Mouse (Mus musculus) testis, adult 2 months (tissue): Measurements from ENCODE around the gene Kiss1r. TPM values are rescaled to one million over a fixed set of nuclear protein-coding genes. Genes with fewer than 3 reads are reported as not detected.

Experiments used
- H3K27ac ChIP-seq: fragments of 200-500 bp; 2 replicates; pipeline ENCODE4 v1.5.1; 2012; ENCODE audit warnings: low read depth, low read length; ENCODE audit not compliant: control insufficient read depth, insufficient read depth
- H3K27me3 ChIP-seq: fragments of 200-500 bp; 2 replicates; pipeline ENCODE4 v1.6.1; 2012; ENCODE audit warnings: mild to moderate bottlenecking, low read length, moderate library complexity; ENCODE audit not compliant: control insufficient read depth, insufficient read depth
- H3K36me3 ChIP-seq: fragments of 200-500 bp; 2 replicates; pipeline ENCODE4 v1.6.1; 2012; ENCODE audit warnings: mild to moderate bottlenecking, low read length; ENCODE audit not compliant: control insufficient read depth, insufficient read depth
- H3K4me1 ChIP-seq: fragments of 200-500 bp; 2 replicates; pipeline ENCODE4 v1.6.1; 2012; ENCODE audit warnings: low read length; ENCODE audit not compliant: control insufficient read depth, insufficient read depth
- H3K4me3 ChIP-seq: fragments of 200-500 bp; 2 replicates; pipeline ENCODE4 v1.5.1; 2012; ENCODE audit warnings: low read depth, mild to moderate bottlenecking, low read length, moderate library complexity, mixed read lengths; ENCODE audit not compliant: control insufficient read depth
- CTCF ChIP-seq: fragments of 200-500 bp; IDR thresholded peaks from 2 replicates; pipeline ENCODE4 v1.5.1; 2012; ENCODE audit warnings: low read depth, mild to moderate bottlenecking, inconsistent platforms, low read length, moderate library complexity; ENCODE audit not compliant: control insufficient read depth, insufficient read depth, insufficient replicate concordance
- POLR2A ChIP-seq: fragments of 200-500 bp; IDR thresholded peaks from 2 replicates; pipeline ENCODE4 v1.6.1; 2012; ENCODE audit warnings: low read depth, mild to moderate bottlenecking, inconsistent platforms, low read length, moderate library complexity; ENCODE audit not compliant: control insufficient read depth
- polyA plus RNA-seq: library from polyadenylated mRNA; depleted of rRNA; stranded (reverse); fragments of >200 nt; gene quantifications from 2 replicates; pipeline ENCODE4 v1.2.3, GENCODE M21; 2012; rRNA removed

Gene Kiss1r
- polyA plus RNA-seq, 1 experiment, result 0.99 TPM

- TF ChIP-seq POLR2A (no peak), CTCF (no peak)
- Histone ChIP-seq H3K27ac (no peak within 1 kb of the TSS), H3K36me3 (no peaks in the 10 kb centered on the region), H3K4me1 (peaks cover 15% of the 10 kb centered on the region), H3K27me3 (no peaks in the 10 kb centered on the region), H3K4me3 (peak within 1 kb of the TSS; percentile 25)
Observed at GRCm38 (mm10) chr10:79970415-79971182, 53.8 kb downstream of the Kiss1r start, which contains the start of gene Grin3b. Gene Grin3b, plus strand, starts transcription at chr10:79970715.

GRCm38 (mm10) chr10:79971183-79971497 lies 54.4 kb downstream of the Kiss1r start:
- TF ChIP-seq CTCF (no peak), POLR2A (no peak)

More at GRCm38 (mm10) chr10:79971183-79971497, 54.4 kb downstream of the Kiss1r start:
- no peaks in the 10 kb centered on the region for H3K27me3 ChIP-seq
- no peaks in the 10 kb centered on the region for H3K36me3 ChIP-seq
- peak overlapping the region; percentile 25 for H3K4me3 ChIP-seq
- H3K27ac ChIP-seq, result no peak overlapping the region
- peaks cover 19% of the 10 kb centered on the region for H3K4me1 ChIP-seq

Other genes starting within 250 kb of the Kiss1r start
- gene Tpgs1, start 247.6 kb upstream of the Kiss1r start, polyA plus RNA-seq, result 33.9 and 36.7 TPM in 2 replicates
- 855 and 952 TPM in 2 replicates for gene Cdc34, start 234.8 kb upstream of the Kiss1r start, polyA plus RNA-seq
- gene Gzmm, start 228.0 kb upstream of the Kiss1r start, polyA plus RNA-seq, result 0.33 and 0.52 TPM in 2 replicates
- gene Bsg, start 212.5 kb upstream of the Kiss1r start, polyA plus RNA-seq, result 849 and 920 TPM in 2 replicates
- gene Hcn2, start 200.3 kb upstream of the Kiss1r start, polyA plus RNA-seq, result 0.69 and 0.88 TPM in 2 replicates
- 30.6 and 32.5 TPM in 2 replicates for gene Polrmt, start 170.4 kb upstream of the Kiss1r start, polyA plus RNA-seq
- gene Fgf22, start 161.9 kb upstream of the Kiss1r start, polyA plus RNA-seq, result 0.28 and 0.53 TPM in 2 replicates
- gene Rnf126, start 150.0 kb upstream of the Kiss1r start, polyA plus RNA-seq, result 989 and 1,153 TPM in 2 replicates
- gene Fstl3, start 139.7 kb upstream of the Kiss1r start, polyA plus RNA-seq, result 13.8 and 16.1 TPM in 2 replicates
- gene Prss57, start 126.0 kb upstream of the Kiss1r start, polyA plus RNA-seq, result 0.11 TPM in 1 of 2 replicates, not detected in the other
- gene Palm, start 123.4 kb upstream of the Kiss1r start, polyA plus RNA-seq, result 8.1 and 9.1 TPM in 2 replicates
- 0.27 and 0.36 TPM in 2 replicates for gene Misp, start 96.0 kb upstream of the Kiss1r start, polyA plus RNA-seq
- gene Ptbp1, start 62.5 kb upstream of the Kiss1r start, polyA plus RNA-seq, result 125 and 126 TPM in 2 replicates
- gene Prtn3, start 42.5 kb upstream of the Kiss1r start, polyA plus RNA-seq, result 0.72 and 0.90 TPM in 2 replicates
- 1.6 and 2.7 TPM in 2 replicates for gene Plppr3, start 42.3 kb upstream of the Kiss1r start, polyA plus RNA-seq
- gene Elane, start 30.7 kb upstream of the Kiss1r start, polyA plus RNA-seq, result 0.11 and 0.22 TPM in 2 replicates
- 18.0 and 33.8 TPM in 2 replicates for gene Cfd, start 26.1 kb upstream of the Kiss1r start, polyA plus RNA-seq
- gene Med16, start 8.0 kb upstream of the Kiss1r start, polyA plus RNA-seq, result 163 and 181 TPM in 2 replicates
- gene Gm26602, start 6.1 kb upstream of the Kiss1r start, polyA plus RNA-seq, result not detected in 2 replicates
- 15.0 and 15.2 TPM in 2 replicates for gene R3hdm4, start 4.2 kb downstream of the Kiss1r start, polyA plus RNA-seq
- 59.5 and 65.0 TPM in 2 replicates for gene Arid3a, start 10.1 kb downstream of the Kiss1r start, polyA plus RNA-seq
- 33.9 and 36.5 TPM in 2 replicates for gene Wdr18, start 43.2 kb downstream of the Kiss1r start, polyA plus RNA-seq
- gene Grin3b, start 53.7 kb downstream of the Kiss1r start, polyA plus RNA-seq, result 17.4 and 18.9 TPM in 2 replicates
- gene Tmem259, start 67.4 kb downstream of the Kiss1r start, polyA plus RNA-seq, result 202 and 209 TPM in 2 replicates
- 4.4 and 6.8 TPM in 2 replicates for gene Cnn2, start 71.6 kb downstream of the Kiss1r start, polyA plus RNA-seq
- gene Abca7, start 79.5 kb downstream of the Kiss1r start, polyA plus RNA-seq, result 2.2 and 2.3 TPM in 2 replicates
- 2.1 and 3.4 TPM in 2 replicates for gene Arhgap45, start 99.7 kb downstream of the Kiss1r start, polyA plus RNA-seq
- gene Polr2e, start 122.8 kb downstream of the Kiss1r start, polyA plus RNA-seq, result 104 and 113 TPM in 2 replicates
- gene Gpx4, start 130.2 kb downstream of the Kiss1r start, polyA plus RNA-seq, result 3,516 and 3,720 TPM in 2 replicates
- 13.9 and 14.0 TPM in 2 replicates for gene Sbno2, start 188.6 kb downstream of the Kiss1r start, polyA plus RNA-seq
- 215 and 222 TPM in 2 replicates for gene Stk11, start 198.8 kb downstream of the Kiss1r start, polyA plus RNA-seq
- gene Atp5d, start 221.7 kb downstream of the Kiss1r start, polyA plus RNA-seq, result 241 and 347 TPM in 2 replicates
- 3.8 and 5.1 TPM in 2 replicates for gene Cbarp, start 223.9 kb downstream of the Kiss1r start, polyA plus RNA-seq
- gene Midn, start 231.3 kb downstream of the Kiss1r start, polyA plus RNA-seq, result 70.1 and 79.2 TPM in 2 replicates
- 105 and 127 TPM in 2 replicates for gene Cirbp, start 249.0 kb downstream of the Kiss1r start, polyA plus RNA-seq